Mouse (Mus musculus): ENCODE results near the gene Ankfn1.

Gene Ankfn1

GRCm38 (mm10) chr11:89569391-89570145 is 207.9 kb downstream of the Ankfn1 start:
- WGBS, result 86% methylated on average over 11 of the region's 11 CpGs

- 92% methylated on average over 4 of the region's 4 CpGs for WGBS
Measured at GRCm38 (mm10) chr11:89568246-89568645, 209.2 kb downstream of the Ankfn1 start.

GRCm38 (mm10) chr11:89551441-89551840 is 226.0 kb downstream of the Ankfn1 start:
- WGBS, result 95% methylated on average over 11 of the region's 11 CpGs

GRCm38 (mm10) chr11:89550921-89551320 is 226.5 kb downstream of the Ankfn1 start:
- 89% methylated on average over 3 of the region's 3 CpGs for WGBS

- WGBS, result 68% methylated on average over 4 of the region's 4 CpGs
Measured at GRCm38 (mm10) chr11:89548786-89549185, 228.7 kb downstream of the Ankfn1 start.

GRCm38 (mm10) chr11:89546164-89546563 is 231.3 kb downstream of the Ankfn1 start:
- WGBS, result 44% methylated on average over 7 of the region's 7 CpGs

- WGBS, result 13% methylated on average over 29 of the region's 29 CpGs
Measured at GRCm38 (mm10) chr11:89544856-89545817, 232.3 kb downstream of the Ankfn1 start.

- WGBS, result 32% methylated on average over 8 of the region's 8 CpGs
Measured at GRCm38 (mm10) chr11:89538376-89538775, 239.1 kb downstream of the Ankfn1 start.

- 70% methylated on average over 4 of the region's 4 CpGs for WGBS
Measured at GRCm38 (mm10) chr11:89527800-89528430, 249.5 kb downstream of the Ankfn1 start.

GRCm38 (mm10) chr11:89515501-89515901 is 262.0 kb downstream of the Ankfn1 start:
- 35% methylated on average over 9 of the region's 9 CpGs for WGBS

GRCm38 (mm10) chr11:89508675-89509324 is 268.7 kb downstream of the Ankfn1 start:
- 28% methylated on average over 11 of the region's 11 CpGs for WGBS

GRCm38 (mm10) chr11:89506595-89507245 is 270.7 kb downstream of the Ankfn1 start:
- WGBS, result 62% methylated on average over 11 of the region's 11 CpGs

GRCm38 (mm10) chr11:89505046-89505445 is 272.4 kb downstream of the Ankfn1 start:
- WGBS, result 86% methylated on average over 7 of the region's 7 CpGs

- WGBS, result 33% methylated on average over 7 of the region's 7 CpGs
Measured at GRCm38 (mm10) chr11:89501796-89502195, 275.7 kb downstream of the Ankfn1 start.

GRCm38 (mm10) chr11:89500961-89501360 is 276.5 kb downstream of the Ankfn1 start:
- WGBS, result 74% methylated on average over 2 of the region's 2 CpGs

GRCm38 (mm10) chr11:89481084-89481483 is 296.4 kb downstream of the Ankfn1 start:
- 71% methylated on average over 6 of the region's 6 CpGs for WGBS

- 80% methylated on average over 5 of the region's 5 CpGs for WGBS
Measured at GRCm38 (mm10) chr11:89476927-89477326, 300.5 kb downstream of the Ankfn1 start.

GRCm38 (mm10) chr11:89476047-89476446 is 301.4 kb downstream of the Ankfn1 start:
- WGBS, result 86% methylated on average over 4 of the region's 4 CpGs

- 94% methylated on average over 4 of the region's 4 CpGs for WGBS
Measured at GRCm38 (mm10) chr11:89472871-89473270, 304.6 kb downstream of the Ankfn1 start.

- 96% methylated on average over 4 of the region's 4 CpGs for WGBS
Measured at GRCm38 (mm10) chr11:89465381-89465780, 312.1 kb downstream of the Ankfn1 start.

GRCm38 (mm10) chr11:89462216-89462615 is 315.2 kb downstream of the Ankfn1 start:
- 89% methylated on average over 10 of the region's 10 CpGs for WGBS
